Mouse (Mus musculus) MEL (cell line): Measurements from ENCODE around the gene Galnt3. TPM values are rescaled to one million over a fixed set of nuclear protein-coding genes. Genes with fewer than 3 reads are reported as not detected.

ENCODE experiments used
- DNase-seq: peaks from one replicate; pipeline ENCODE4 v3.0.0; 2011; ENCODE audit warnings: low read depth, low spot score
- H3K27ac ChIP-seq: 2 replicates; pipeline ENCODE4 v1.5.1; 2012; ENCODE audit warnings: low read depth, mild to moderate bottlenecking, control low read depth, low read length, moderate library complexity; ENCODE audit not compliant: control insufficient read depth
- H3K27me3 ChIP-seq, 2 experiments: fragments of 150-350 bp in 1 of 2; sonication (generic) in 1 of 2; 2 replicates each; pipeline ENCODE4 v1.6.1; 2012; ENCODE audit warnings: low read length in 2 of 2, mild to moderate bottlenecking in 2 of 2, improper control_type of control experiment in 1 of 2, moderate library complexity in 1 of 2; ENCODE audit not compliant: insufficient read depth in 2 of 2, control insufficient read depth in 1 of 2
- H3K36me3 ChIP-seq, 2 experiments: 2 replicates each; pipeline ENCODE4 v1.6.1; 2012 to 2014; ENCODE audit warnings: low read length in 2 of 2, improper control_type of control experiment in 1 of 2, inconsistent platforms in 1 of 2, mild to moderate bottlenecking in 1 of 2; ENCODE audit not compliant: insufficient read depth in 2 of 2, control insufficient read depth in 1 of 2
- H3K4me1 ChIP-seq, 2 experiments: fragments of 150-350 bp in 1 of 2; sonication (generic) in 1 of 2; 2 replicates each; pipeline ENCODE4 v1.6.1; 2012; ENCODE audit warnings: low read length in 2 of 2, improper control_type of control experiment in 1 of 2, mild to moderate bottlenecking in 1 of 2; ENCODE audit not compliant: insufficient read depth in 2 of 2, control insufficient read depth in 1 of 2
- H3K4me3 ChIP-seq, 2 experiments: fragments of 150-350 bp in 1 of 2; sonication (generic) in 1 of 2; 2 replicates each; pipeline ENCODE4 v1.5.1; 2012; ENCODE audit warnings: low read depth in 2 of 2, low read length in 2 of 2, mild to moderate bottlenecking in 2 of 2, moderate library complexity in 2 of 2, control low read depth in 1 of 2, improper control_type of control experiment in 1 of 2; ENCODE audit not compliant: control insufficient read depth in 1 of 2, insufficient read depth in 1 of 2
- H3K79me2 ChIP-seq: 2 replicates; pipeline ENCODE4 v1.6.1; 2012; ENCODE audit warnings: mild to moderate bottlenecking, low read length, moderate library complexity; ENCODE audit not compliant: control insufficient read depth, poor library complexity, insufficient read depth
- H3K9ac ChIP-seq: 2 replicates; pipeline ENCODE4 v1.6.1; 2012; ENCODE audit warnings: low read depth, mild to moderate bottlenecking, control low read depth, low read length, moderate library complexity; ENCODE audit not compliant: control insufficient read depth, poor library complexity, severe bottlenecking
- H3K9me3 ChIP-seq: fragments of 150-350 bp; sonication (generic); replicated peaks from 2 replicates; pipeline ENCODE4 v1.6.1; 2012; ENCODE audit warnings: mild to moderate bottlenecking, low read length, improper control_type of control experiment, moderate library complexity; ENCODE audit not compliant: insufficient read depth
- CTCF ChIP-seq, 3 experiments: IDR thresholded peaks in 2 of 3; conservative IDR thresholded peaks in 1 of 3; 2 replicates each; pipeline ENCODE4 v1.5.1; 2011 to 2012; ENCODE audit warnings: low read length in 3 of 3, low read depth in 2 of 3, mild to moderate bottlenecking in 2 of 3, improper control_type of control experiment in 1 of 3, inconsistent platforms in 1 of 3, mixed read lengths in 1 of 3, moderate library complexity in 1 of 3; ENCODE audit not compliant: control insufficient read depth in 1 of 3, insufficient read depth in 1 of 3, poor library complexity in 1 of 3, severe bottlenecking in 1 of 3
- ETS1 ChIP-seq: IDR thresholded peaks from 2 replicates; pipeline ENCODE4 v1.6.1; 2012; ENCODE audit warnings: low read depth, mild to moderate bottlenecking, inconsistent platforms, low read length, improper control_type of control experiment, moderate library complexity
- GABPA ChIP-seq: IDR thresholded peaks from 2 replicates; pipeline ENCODE4 v1.6.1; 2012; ENCODE audit warnings: low read depth, mild to moderate bottlenecking, inconsistent platforms, low read length, improper control_type of control experiment, moderate library complexity
- GATA1 ChIP-seq: IDR thresholded peaks from 2 replicates; pipeline ENCODE4 v1.6.1; 2011; ENCODE audit warnings: low read depth, low read length, improper control_type of control experiment
- KAT2A ChIP-seq: conservative IDR thresholded peaks from 2 replicates; pipeline ENCODE4 v1.6.1; 2012; ENCODE audit warnings: low read depth, low read length, improper control_type of control experiment, inconsistent platforms
- MAZ ChIP-seq: IDR thresholded peaks from 2 replicates; pipeline ENCODE4 v1.6.1; 2012; ENCODE audit warnings: low read depth, mild to moderate bottlenecking, inconsistent platforms, low read length, improper control_type of control experiment
- MEF2A ChIP-seq: IDR thresholded peaks from 2 replicates; pipeline ENCODE4 v1.6.1; 2014; ENCODE audit warnings: low read depth, mild to moderate bottlenecking, inconsistent platforms, low read length, improper control_type of control experiment; ENCODE audit not compliant: poor library complexity, insufficient replicate concordance, severe bottlenecking; ENCODE audit errors: extremely low read depth
- NELFE ChIP-seq: IDR thresholded peaks from 2 replicates; pipeline ENCODE4 v1.6.1; 2011; ENCODE audit warnings: low read depth, low read length, improper control_type of control experiment
- POLR2A ChIP-seq, 2 experiments: IDR thresholded peaks; 2 replicates each; pipeline ENCODE4 v1.6.1; 2011 to 2012; ENCODE audit warnings: low read length in 2 of 2, mild to moderate bottlenecking in 2 of 2, control low read depth in 1 of 2, improper control_type of control experiment in 1 of 2, low read depth in 1 of 2, moderate library complexity in 1 of 2; ENCODE audit not compliant: control insufficient read depth in 1 of 2, insufficient read depth in 1 of 2, poor library complexity in 1 of 2
- RAD21 ChIP-seq: IDR thresholded peaks from 2 replicates; pipeline ENCODE4 v1.6.1; 2011; ENCODE audit warnings: mild to moderate bottlenecking, low read depth, low read length, improper control_type of control experiment
- RCOR1 ChIP-seq: IDR thresholded peaks from 2 replicates; pipeline ENCODE4 v1.6.1; 2012; ENCODE audit warnings: low read depth, mild to moderate bottlenecking, inconsistent platforms, low read length, improper control_type of control experiment
- TCF12 ChIP-seq: IDR thresholded peaks from 2 replicates; pipeline ENCODE4 v1.6.1; 2014; ENCODE audit warnings: low read depth, mild to moderate bottlenecking, inconsistent platforms, low read length, improper control_type of control experiment, moderate library complexity
- USF1 ChIP-seq: IDR thresholded peaks from 2 replicates; pipeline ENCODE4 v1.6.1; 2014; ENCODE audit warnings: low read depth, mild to moderate bottlenecking, inconsistent platforms, low read length, improper control_type of control experiment, moderate library complexity
- ZC3H11A ChIP-seq: IDR thresholded peaks from 2 replicates; pipeline ENCODE4 v1.6.1; 2012; ENCODE audit warnings: low read depth, mild to moderate bottlenecking, inconsistent platforms, low read length, improper control_type of control experiment
- ZKSCAN1 ChIP-seq: IDR thresholded peaks from 2 replicates; pipeline ENCODE4 v1.6.1; 2012; ENCODE audit warnings: low read depth, mild to moderate bottlenecking, inconsistent platforms, low read length, improper control_type of control experiment, moderate library complexity
- ZMIZ1 ChIP-seq: IDR thresholded peaks from 2 replicates; pipeline ENCODE4 v1.6.1; 2012; ENCODE audit warnings: low read depth, mild to moderate bottlenecking, inconsistent platforms, low read length, improper control_type of control experiment, moderate library complexity
- ZNF384 ChIP-seq: IDR thresholded peaks from 2 replicates; pipeline ENCODE4 v1.6.1; 2012; ENCODE audit warnings: low read depth, mild to moderate bottlenecking, inconsistent platforms, low read length, improper control_type of control experiment
- polyA plus RNA-seq, 2 experiments: library from polyadenylated mRNA; stranded (reverse) in 1 of 2; unstranded in 1 of 2; fragments of >175 nt in 1 of 2; fragments of >200 nt in 1 of 2; gene quantifications; 2 replicates each; pipeline versions ENCODE4 v1.2.1 to v1.2.4; 2012; ENCODE audit warnings: low replicate concordance in 2 of 2, low read depth in 1 of 2; ENCODE audit not compliant: insufficient read length in 2 of 2, insufficient read depth in 1 of 2, missing spikeins in 1 of 2
- total RNA-seq: library from RNA; depleted of rRNA; stranded (reverse); fragments of 300-350 nt; gene quantifications from 2 replicates; pipeline ENCODE4 v1.2.3, GENCODE M21; 2012

Gene Galnt3
- total and polyA plus RNA-seq, 3 experiments = not detected

- no peak overlapping the region for H3K4me3 ChIP-seq
- no peaks in the 10 kb centered on the region for H3K36me3 ChIP-seq
- no peak overlapping the region for H3K9ac ChIP-seq
- H3K4me1 ChIP-seq = no peaks in the 10 kb centered on the region
- H3K79me2 ChIP-seq = no peaks in the 10 kb centered on the region
- H3K9me3 ChIP-seq = no peaks in the 10 kb centered on the region
- H3K27me3 ChIP-seq = no peaks in the 10 kb centered on the region
- TF ChIP-seq USF1 (no peak), GATA1 (no peak), CTCF (IDR thresholded peaks at IDR 0.05 in 2 of 3, conservative IDR thresholded peaks at IDR 0.05 in 1 of 3; ENCODE audit: control insufficient read depth in 1 of 3, insufficient read depth in 1 of 3, low read depth in 2 of 3, low read length in 3 of 3, poor library complexity in 1 of 3, severe bottlenecking in 1 of 3) (no peak), MAZ (no peak), RCOR1 (no peak), ZNF384 (no peak), MEF2A (no peak), ZKSCAN1 (no peak), ZC3H11A (no peak), ETS1 (no peak), KAT2A (no peak)
- no peak overlapping the region for H3K27ac ChIP-seq
- no peak for DNase-seq
Measured at GRCm38 (mm10) chr2:66041917-66042419, 82.8 kb downstream of the Galnt3 start.

GRCm38 (mm10) chr2:66041203-66041916, 83.4 kb downstream of the Galnt3 start:
- no peaks in the 10 kb centered on the region for H3K79me2 ChIP-seq
- no peaks in the 10 kb centered on the region for H3K4me1 ChIP-seq
- H3K4me3 ChIP-seq = no peak overlapping the region
- no peak overlapping the region for H3K27ac ChIP-seq
- H3K36me3 ChIP-seq = no peaks in the 10 kb centered on the region
- no peak for DNase-seq
- no peak overlapping the region for H3K9ac ChIP-seq
- TF ChIP-seq NELFE (no peak), GATA1 (no peak)
- TF ChIP-seq, all 39 proteins: peak for 0
- Histone ChIP-seq H3K9me3 (no peaks in the 10 kb centered on the region), H3K27me3 (no peaks in the 10 kb centered on the region)

GRCm38 (mm10) chr2:66040611-66041010, 84.2 kb downstream of the Galnt3 start:
- H3K79me2 ChIP-seq = no peaks in the 10 kb centered on the region
- no peak overlapping the region for H3K9ac ChIP-seq
- H3K4me3 ChIP-seq = no peak overlapping the region
- no peaks in the 10 kb centered on the region for H3K36me3 ChIP-seq
- H3K27me3 ChIP-seq = no peaks in the 10 kb centered on the region
- H3K9me3 ChIP-seq = no peaks in the 10 kb centered on the region
- DNase-seq = no peak
- no peaks in the 10 kb centered on the region for H3K4me1 ChIP-seq
- H3K27ac ChIP-seq = no peak overlapping the region
- TF ChIP-seq ZKSCAN1 = no peak
- no peak for TF ChIP-seq ZNF384
- no peak for TF ChIP-seq ZMIZ1
- no peak for TF ChIP-seq TCF12
- no peak for TF ChIP-seq GABPA
- no peak for TF ChIP-seq CTCF (IDR thresholded peaks at IDR 0.05 in 2 of 3, conservative IDR thresholded peaks at IDR 0.05 in 1 of 3; ENCODE audit: control insufficient read depth in 1 of 3, insufficient read depth in 1 of 3, low read depth in 2 of 3, low read length in 3 of 3, poor library complexity in 1 of 3, severe bottlenecking in 1 of 3)
- no peak for TF ChIP-seq RAD21
- TF ChIP-seq POLR2A (IDR thresholded peaks at IDR 0.05; ENCODE audit: control insufficient read depth in 1 of 2, insufficient read depth in 1 of 2, low read depth in 1 of 2, low read length in 2 of 2, poor library complexity in 1 of 2) = no peak
- no peak for TF ChIP-seq RCOR1
